Mouse (Mus musculus) B cell, adult 2 months (primary cell): ENCODE results near the gene Pla2g2c.

Experiments used
- DNase-seq, 2 experiments: peaks; one replicate each; pipeline ENCODE4 v3.0.0; 2022

Gene Pla2g2c

DNA sequence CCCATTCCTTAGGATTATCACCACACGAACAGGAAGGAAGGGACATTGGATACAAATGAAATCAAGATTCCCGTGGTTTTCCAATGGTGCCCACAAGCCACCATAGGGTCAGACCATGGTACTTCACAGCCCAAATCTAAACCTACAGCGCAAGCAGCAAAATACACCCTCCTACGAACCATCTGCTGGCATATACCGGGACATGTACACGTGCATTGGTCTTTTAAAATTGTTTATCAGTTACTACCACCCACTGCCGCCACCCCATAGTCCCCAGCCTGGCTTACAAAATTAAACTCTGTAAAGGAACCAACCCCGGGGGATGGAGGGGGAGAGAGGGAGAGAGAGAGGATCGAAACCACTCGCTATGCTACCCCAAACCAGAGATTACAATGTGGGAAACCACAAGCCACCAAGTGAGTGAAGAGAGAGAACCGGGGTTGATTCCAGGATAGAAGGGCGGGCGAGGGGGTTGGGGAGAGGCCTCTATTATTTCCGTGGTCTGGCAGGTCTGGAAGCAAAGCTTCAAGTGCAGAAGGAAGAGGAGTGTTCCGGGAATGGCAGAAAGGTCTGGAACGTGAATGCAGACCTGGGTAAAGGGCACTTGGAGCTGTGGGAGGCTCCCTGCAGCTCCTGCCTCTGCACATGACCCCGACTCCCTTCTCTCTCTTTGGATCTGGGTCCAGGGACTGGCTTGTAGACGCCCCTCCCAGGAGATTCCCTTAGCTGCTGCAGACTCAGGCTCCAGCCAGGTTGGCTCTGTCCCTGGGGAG lies at the start of gene Pla2g2c:
TSS of gene Pla2g2c (plus strand) at position 439 of the 773 bp plus-strand sequence.
- no peak for DNase-seq

DNA sequence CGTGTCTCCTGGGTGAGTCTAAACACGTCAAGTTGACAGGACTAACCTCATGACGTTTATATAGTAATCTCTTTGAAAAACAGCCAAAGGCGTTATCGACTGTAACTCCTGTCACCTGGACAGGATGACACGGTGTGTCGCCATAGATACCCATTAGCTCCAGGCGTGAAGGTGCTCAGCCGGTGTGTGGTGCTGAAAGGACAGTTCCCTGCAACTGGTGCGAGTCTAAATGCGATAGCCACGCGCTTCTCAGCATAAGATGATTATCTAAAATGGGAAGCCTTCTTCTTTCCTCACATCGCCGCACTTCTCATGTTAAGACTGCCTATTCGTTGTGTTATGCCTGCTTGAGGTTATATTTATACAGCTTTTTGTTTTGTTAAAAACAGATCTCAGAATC lies 48.1 kb upstream of the Pla2g2c start:
- peak in 1 of 2 experiments; percentile 3 for DNase-seq

DNA sequence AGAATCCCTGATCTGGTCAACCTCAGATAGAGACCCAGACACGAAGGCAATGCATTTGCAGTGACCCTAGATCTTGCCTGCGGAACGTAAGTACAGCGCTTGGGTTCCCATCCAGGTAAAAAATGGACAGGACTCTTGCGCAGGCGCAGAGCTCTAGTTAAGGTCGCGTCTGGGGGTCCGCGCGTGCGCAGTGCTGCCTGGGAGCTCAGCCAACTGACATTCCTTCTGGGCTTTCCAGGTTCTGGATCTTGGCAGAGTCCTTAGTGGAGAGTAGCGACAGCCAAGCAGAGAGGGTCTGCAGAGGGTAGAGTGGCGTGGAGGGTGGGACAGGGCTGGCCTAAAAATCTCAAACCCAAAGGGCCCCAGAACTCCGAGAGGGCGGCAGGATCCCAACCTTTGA lies 47.0 kb upstream of the Pla2g2c start:
- no peak for DNase-seq

DNA sequence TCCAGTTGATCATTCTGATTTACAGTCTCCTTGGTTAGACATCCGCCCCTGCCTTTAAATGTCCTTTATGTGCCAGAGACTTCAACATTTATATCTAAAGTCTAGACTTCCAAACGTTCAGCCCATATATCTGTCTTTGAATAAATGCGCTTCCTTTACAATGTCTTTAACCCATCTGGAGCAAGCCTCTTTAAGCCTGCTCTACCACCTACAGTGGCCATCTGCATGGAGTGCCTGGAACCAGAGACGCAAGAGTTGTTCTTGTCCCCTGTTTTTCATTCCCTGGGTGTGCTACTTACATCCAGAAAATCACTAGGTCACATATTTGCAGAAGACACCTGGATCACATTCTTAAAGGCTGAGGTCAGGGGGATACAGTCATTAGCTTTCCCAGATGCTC lies 44.5 kb upstream of the Pla2g2c start:
- DNase-seq = no peak

DNA sequence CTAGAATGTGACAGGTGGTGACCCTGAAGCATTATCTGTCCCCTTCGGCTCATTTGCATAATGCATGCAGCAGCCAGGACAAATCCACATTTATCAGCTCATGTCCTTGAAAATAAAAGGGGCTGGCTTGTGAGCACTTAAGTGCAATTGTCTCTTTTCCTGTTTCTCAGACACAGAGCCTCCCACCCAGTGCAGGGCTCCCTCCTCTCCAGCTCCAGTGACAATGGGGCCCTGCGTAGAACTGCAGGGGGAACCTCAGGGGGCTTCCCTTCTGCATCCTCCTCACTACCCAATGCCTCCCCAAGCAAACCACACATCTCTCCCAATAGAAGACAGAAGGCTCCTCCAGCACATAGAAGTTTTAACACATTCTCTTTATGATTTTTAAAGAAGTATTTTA lies 41.8 kb upstream of the Pla2g2c start:
- DNase-seq = no peak

DNA sequence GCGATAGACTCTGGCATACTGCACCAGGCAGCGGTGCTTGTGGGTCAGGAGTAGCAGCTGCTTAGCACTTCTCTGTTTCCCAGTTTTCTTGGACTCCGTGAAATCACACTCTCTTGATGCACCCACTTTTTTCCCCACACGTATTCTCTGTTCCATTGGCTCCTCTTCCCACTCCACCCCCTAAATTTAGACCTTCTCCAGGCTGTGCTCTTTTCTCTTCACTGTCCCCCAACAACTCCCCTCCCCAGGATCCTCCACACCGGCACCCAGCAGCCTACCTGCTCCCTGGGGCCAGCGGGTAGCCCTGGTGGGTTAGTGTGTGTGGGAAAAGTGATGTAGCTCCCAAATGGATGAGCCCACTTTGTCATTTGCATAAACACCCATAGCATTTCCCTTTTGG lies 38.8 kb upstream of the Pla2g2c start:
- no peak for DNase-seq

DNA sequence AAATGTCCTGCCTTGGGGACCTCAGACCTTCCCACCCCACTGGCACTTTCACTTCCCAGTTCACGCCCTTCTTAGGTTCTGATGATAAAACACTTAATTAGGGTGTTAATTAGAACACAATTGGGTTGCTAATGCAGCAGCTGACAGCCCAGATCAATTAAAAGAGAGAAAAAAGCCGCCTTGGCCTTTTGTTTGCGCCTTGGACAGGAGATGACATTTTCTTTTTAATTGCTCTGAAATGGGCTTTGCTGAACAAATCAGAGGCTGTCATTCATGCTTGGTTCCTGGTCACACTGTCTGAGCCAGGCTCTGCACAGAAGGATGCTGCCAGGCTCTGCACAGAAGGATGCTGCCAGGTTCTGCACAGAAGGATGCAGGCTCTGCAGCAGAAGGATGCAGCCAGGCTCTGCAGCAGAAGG lies 35.5 kb upstream of the Pla2g2c start:
- DNase-seq = no peak

DNA sequence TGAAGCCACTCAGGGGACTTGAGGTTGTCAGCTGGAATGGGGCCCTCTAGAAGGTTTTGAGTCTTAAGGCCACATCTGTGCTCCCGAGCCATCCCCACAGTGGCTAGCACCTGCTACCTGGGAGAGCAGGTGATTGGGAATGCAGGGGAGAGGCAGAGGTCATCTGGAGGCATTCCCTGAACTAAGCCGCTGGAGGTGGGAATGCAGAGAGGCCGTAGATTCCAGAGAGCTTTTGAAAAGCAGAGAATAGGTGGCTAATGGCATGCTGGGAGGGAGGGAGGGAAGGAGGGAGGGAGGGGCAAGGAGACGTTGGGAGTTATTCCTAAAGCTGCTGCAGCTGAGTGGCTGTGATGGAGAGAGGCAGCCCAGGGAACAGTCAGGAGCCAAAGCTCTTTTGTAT lies 34.0 kb upstream of the Pla2g2c start:
- no peak for DNase-seq

DNA sequence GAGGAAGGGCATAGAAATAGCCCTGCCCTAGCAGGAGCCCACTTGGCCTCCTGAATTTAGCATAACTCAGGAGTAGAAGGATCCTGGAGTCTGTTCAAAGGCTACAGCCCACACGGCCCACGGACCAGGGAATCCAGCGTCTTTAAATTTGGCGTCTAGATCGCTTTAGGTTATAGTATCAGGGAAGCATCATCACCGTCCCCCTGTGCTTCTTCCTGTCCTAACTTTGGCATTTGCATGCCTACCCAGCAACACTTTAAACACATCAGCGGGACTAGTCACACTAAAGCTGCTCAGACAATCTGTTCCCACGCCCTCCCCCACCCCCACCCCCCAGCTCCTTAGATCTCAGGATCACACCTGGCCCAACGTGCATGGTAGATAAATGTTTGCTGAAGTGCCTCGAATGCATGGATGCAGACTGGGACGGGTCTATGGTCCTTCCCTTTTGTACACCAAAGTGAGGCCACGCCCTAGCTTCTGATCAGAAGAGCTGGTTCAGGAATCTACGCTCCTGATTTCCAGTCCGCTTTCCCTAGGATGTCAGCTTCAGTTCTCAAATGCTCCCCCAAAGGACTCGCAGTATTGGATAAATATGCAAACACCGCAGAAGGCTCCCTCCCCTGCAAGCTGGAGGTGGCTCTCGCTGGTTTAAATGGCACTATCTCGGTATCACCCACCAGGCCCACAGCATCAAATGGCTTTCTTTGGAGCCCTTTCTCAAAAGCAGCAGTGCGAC lies 33.0 kb upstream of the Pla2g2c start:
- DNase-seq = no peak

DNA sequence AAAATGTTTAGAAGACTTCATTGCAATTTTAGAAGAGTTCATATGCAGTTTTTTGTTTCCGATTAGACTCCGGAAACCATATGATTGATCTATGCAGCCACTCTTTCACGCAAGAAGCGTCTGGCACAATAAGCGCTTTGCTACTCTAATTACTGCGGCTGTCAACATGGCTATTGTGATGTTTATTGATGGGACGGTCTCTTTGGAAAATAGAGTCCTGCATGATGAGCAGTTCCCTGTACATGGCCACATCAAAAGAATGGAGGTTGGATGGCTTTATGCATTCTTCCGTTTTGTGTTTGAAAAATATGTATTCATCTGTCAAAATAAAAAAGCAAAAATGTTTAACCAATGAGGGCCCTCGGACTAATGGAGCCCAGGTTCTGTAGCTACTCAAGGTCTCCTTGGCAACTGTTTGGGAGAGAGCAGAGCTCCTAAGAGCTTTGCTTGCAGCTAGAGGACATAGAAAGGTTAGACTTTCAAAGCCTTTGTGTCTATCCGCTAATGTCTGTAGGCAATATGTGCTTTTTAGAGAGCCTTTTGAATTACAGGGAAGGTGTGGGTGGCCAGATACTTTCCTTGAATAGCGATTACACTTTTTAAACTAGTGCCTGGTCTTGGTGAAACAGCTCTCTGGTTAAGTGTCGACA lies 31.4 kb upstream of the Pla2g2c start:
- DNase-seq = no peak

DNA sequence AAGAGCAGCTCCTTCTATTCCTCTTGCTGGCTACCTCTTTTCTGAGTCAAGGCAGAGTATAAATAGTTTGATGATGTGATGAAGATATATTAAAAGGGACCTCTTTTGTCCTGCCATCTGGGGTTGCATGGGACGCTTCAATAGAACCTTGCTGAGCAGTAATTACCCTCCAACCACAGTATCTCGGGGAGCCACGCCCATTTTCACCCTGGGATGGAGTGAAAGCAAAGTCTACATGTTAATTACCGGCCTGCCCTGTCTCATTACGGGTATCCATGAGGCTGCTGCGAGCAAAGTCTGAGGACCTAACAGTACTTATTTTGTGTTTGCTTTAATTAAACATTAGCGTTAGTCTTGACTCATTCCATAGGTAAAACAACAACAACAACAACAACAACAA lies 27.9 kb upstream of the Pla2g2c start:
- no peak for DNase-seq

DNA sequence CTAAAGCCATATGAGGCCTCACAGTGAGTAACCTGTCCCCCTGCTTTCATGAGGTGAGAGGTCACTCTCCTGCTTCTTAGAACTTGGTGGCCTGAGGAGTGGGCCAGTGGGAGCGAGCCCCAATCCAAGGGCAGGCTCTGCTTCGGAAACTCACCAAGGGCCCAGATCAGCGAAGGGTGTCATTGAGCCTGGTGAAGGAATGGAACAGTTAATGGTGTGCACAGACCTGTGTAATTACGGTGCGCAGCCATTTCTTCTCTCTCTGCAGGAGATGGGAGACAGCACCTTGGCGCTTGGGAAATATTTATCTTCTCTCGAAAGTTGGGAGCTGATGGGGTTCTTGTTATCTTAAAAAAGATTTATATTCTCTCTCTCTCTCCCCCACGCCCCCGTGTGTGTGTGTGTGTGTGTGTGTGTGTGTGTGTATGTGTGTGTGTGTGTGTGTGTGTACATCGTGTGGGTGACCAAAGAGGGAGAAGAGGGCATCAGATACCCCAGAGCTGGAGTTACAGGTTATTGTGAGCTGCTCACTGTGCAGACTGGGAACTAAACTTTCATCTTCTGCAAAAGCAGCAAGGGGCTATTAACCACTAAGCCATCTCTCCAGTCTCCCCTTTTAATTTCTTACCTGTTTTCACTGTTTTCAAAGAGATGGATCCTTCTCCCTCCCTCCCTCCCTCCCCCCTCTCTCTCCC lies 27.3 kb upstream of the Pla2g2c start:
- no peak for DNase-seq

DNA sequence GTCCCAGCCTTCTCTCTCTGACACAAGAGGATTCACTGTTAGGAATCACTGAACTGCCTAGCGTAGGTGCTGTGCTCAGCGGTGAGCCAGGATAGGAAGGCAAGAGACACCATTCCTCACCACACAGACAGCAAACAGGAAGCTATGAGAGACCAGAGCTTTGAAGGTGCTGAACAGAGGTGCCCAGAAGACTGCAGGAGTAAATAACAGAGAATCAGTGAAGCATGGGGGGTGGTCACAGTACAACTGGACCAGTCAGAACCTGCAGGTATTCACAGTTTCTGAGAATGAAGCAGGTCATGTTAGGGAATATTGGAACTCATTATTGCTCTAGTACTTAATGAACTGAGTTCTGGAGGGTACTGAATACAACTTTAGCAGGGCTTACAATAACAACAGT lies 26.3 kb upstream of the Pla2g2c start:
- DNase-seq = no peak

DNA sequence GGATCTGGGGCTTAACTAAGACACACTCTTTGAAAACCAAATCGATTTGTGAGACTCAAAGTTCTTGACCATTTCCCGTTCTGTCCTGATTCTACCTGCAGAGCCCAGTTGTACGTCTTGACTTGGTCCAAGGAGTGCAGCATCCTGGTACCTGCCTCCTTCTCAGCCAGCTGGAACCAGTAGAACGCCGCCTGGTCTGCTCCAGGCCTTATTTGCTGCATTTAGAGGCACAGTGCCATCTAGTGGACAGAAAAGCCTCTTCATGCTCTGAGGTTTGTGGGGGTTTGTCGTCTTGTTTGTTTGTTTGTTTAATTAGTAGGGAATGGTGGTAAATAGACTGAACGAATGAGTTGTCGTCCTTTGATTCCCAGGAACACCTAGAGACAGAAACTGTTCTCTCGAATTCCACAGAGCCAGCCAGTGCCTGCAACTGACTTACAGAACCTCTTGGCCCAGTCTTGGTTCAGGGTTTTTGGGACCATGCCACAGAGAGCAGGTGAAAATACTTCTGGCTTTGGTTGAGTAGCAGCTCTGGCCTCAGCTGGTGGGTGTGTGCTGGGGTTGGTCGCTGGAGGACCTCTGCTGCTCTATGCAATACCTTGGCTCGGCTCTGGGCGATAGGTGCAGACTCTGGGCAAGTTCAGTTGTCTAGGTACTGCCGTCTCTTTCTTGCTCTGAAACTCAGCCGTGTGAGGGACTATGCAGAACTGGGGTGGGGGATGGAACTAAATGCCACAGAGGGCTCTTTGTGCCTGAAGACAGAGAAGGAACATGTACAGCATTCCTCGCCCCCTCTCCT lies 24.2 kb upstream of the Pla2g2c start:
- peak; percentile 33 to 44 for DNase-seq

DNA sequence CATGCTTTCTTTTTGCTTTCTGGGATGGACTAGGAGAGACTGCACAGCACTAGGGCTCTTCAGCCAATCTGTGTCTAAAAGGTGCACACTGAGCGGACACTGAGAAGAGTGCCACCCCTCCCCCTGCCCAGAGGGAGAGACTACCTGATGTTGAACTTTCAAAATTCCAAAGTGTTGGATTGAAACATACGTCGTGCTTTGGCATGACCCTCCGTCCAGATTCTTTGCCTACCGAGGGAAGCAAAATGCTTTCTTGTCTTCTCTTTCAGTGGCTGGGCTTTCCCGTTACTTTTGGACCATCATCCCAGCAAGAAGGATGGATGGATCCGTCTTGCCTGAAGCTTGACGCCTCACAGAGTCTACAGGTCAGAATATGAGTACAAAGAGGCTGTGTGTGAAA lies 23.5 kb upstream of the Pla2g2c start:
- DNase-seq = no peak

DNA sequence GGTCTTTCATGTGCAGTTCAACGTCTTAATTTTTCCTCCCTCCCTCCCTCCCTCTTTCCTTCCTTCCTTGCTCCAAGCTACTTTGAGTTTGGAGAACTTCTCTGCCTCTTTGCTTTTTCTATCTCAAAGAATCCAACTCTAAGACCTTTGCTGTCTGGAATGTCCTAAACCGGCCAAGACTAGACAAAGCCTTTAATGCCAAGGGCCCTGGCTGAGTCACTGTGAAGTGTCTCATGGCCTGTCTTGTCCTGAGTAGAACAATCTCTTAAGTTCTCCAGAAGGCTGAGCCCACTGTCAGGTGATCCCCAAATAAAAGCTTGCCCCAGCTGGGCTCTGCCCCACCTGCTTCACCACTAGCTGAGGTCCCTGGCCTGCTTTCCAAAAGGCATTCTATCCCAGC lies 22.6 kb upstream of the Pla2g2c start:
- no peak for DNase-seq

DNA sequence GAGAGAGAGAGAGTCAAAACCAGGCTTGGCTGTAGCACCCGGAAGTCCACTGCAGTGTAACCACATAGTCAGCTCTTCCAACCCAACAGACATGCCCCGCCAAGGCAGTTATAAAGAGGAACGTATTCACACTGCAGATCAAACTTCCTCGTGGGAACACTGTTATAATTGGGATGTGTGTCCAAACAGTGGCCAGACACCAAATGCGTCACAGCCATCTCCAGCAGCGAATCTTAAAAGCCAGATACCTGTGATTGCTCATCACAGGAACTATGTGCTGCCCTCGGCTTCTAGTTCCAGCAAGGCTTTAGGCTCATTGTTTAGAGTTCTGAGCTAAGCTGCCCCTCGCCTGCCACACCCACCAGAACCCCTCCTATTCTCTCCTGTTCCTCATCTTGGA lies 22.1 kb upstream of the Pla2g2c start:
- no peak for DNase-seq

DNA sequence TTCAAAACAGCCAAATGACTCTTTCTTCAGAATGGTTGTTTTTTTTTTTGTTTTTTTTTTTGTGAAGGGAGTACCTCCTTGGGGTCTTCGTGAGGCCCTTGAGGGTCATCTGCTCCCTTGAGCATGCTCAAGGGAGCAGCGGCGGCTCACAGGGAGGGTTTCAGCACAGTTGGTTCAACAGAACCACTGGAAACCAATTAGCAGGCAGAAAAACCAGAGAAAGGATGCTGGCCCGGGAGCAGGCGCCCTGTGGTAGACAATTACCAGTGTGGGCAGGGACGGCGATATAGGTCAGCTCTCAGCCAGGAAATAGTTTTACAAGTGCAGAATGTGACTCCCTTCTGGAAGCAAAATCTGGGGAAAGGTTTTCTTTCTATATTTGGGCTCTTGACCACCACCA lies 21.0 kb upstream of the Pla2g2c start:
- no peak for DNase-seq

DNA sequence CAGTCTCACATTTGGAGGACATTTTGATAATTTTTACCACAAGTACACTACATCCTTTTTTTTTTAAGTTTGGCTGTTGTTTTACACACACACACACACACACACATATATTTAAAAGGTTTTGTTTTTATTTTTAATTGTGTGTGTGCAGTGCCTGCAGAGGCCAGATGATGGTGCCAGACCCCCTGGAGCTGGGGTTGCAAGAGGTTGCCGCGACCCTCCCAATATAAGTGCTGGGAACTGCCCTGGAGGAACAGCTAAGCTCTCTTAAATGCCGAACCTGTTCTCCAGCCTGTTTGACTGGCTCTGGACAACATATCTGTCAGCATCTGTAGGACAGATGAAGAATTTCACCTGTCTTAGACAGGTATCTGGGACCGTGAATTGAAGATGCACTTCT lies 20.4 kb upstream of the Pla2g2c start:
- no peak for DNase-seq

DNA sequence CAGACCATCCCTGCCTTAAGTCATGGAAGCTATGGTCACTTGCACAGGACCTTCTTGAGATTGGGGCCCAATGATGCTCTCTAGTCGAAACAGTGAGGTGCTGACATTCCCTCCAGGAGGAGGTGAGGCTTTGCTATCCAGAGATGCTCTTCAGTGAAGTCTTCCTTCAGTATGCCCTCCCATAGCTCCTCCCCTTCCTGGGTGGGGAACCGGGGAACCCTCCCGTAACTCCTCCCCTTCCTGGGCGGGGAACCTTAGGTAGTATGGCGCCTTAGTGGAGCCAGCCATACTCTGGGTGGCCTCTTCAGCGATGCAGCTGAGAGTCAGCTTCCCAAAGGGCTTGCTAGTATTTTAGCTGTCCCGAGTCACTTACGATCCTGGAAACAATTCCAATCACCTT lies 18.0 kb upstream of the Pla2g2c start:
- DNase-seq = no peak

DNA sequence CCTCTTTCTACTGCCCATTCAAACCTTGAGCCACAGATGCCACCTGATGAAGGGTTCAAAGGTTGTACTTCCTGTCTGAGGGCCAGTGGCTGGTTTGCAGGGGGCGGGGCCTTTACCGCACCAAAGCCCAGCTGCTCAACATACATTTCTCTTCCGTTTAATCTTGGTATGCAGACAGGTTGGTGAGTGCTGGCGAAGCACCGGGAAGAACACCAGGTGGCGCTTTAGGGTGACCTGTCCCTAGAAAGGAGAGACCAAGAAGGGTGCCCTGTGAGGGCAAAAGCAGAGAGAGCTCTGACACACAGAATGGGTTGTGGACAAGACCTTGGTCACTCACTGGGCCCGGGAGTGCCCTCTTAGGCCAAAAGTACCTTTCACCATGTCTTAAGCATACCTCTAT lies 16.0 kb upstream of the Pla2g2c start:
- peak; percentile 6 for DNase-seq

DNA sequence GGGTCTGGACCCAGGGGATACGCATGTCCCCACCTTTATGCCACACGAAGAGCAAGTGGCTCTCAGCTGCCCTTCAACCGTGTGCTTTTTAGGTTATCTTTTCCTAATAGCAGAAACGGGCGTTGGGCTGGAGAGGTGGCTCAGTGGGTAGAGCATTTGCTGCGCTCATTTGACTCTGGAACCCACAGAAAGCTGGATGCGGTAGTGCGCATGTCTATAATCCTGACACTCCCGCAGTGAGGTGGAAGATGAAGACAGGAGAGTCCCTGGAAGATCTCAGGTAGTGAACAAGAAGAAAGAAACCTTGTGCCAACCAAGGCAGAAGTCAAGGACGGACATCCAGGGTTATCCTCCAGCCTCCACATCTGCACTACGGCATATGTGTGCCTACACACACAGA lies 15.3 kb upstream of the Pla2g2c start:
- DNase-seq = no peak

DNA sequence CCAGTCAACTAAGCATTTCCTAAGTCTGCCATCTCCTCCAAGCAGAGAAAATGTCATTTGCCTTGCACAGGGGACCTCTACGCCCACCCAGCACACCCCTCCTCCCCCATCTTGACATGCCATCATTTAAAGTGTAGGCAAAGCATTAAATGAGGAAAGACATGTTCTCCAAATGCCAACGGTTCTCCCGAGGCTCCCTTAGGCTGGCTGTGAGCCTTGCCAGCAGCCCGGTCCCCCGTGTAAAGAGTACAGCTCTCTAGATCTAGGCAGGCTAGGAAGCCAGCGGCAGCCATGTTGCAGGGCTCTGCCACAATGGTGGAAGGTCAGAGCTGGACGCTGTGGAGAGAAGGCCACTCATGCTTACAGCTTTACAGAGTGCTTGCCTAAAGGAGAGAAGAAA lies 14.6 kb upstream of the Pla2g2c start:
- DNase-seq = no peak
